Mouse (Mus musculus): ENCODE measurements around the gene Slc2a1. TPM values are rescaled to one million over a fixed set of nuclear protein-coding genes. Genes with fewer than 3 reads are reported as not detected.

Slc2a1 gene
- total and polyA plus RNA-seq, 2 experiments from 2014 or later = 19.7 to 93.0 TPM

GRCm38 (mm10) chr4:119173851-119174453 is 65.4 kb downstream of the Slc2a1 start, which contains the start of gene Zfp691:
Gene Zfp691 (minus strand): TSS chr4:119174195.
- TF ChIP-seq EP300 (IDR thresholded peaks at IDR 0.05; ENCODE audit: low read depth) = no peak
- TF ChIP-seq CTCF (IDR thresholded peaks at IDR 0.05; ENCODE audit: low read depth) = no peak
- peaks cover 16% of the 10 kb centered on the region; the same call in 1 of the 2 replicates for H3K4me1 ChIP-seq (ENCODE audit: control insufficient read depth, insufficient read depth)
- H3K4me2 ChIP-seq (ENCODE audit: low read depth, low read length) = peak within 1 kb of the TSS; percentile 80
- peak within 1 kb of the TSS; percentile 89 for H3K9ac ChIP-seq (replicated peaks; ENCODE audit: low read depth, low read length)
- no peaks in the 10 kb centered on the region for H3K27me3 ChIP-seq (ENCODE audit: control insufficient read depth, insufficient read depth, low read length)
- peaks cover 16% of the 10 kb centered on the region for H3K36me3 ChIP-seq (replicated peaks; ENCODE audit: control insufficient read depth, insufficient read depth, low read length)
- H3K4me3 ChIP-seq (ENCODE audit: low read depth, low read length) = peak within 1 kb of the TSS; percentile 93
- DNase-seq (ENCODE audit: low spot score) (peak; percentile 100), ATAC-seq (ENCODE audit: insufficient read depth, low read depth) (peak; percentile 99)
- H3K9me3 ChIP-seq (replicated peaks; ENCODE audit: control insufficient read depth, low read length) = no peaks in the 10 kb centered on the region
- under 1% methylated on average over 40 of the region's 40 CpGs for WGBS
- H3K27ac ChIP-seq (ENCODE audit: low read depth) = peak within 1 kb of the TSS; percentile 93

GRCm38 (mm10) chr4:119177702-119178101 is 69.2 kb downstream of the Slc2a1 start:
- WGBS = 49% methylated on average over 5 of the region's 5 CpGs
- Histone ChIP-seq H3K4me3 (ENCODE audit: low read depth, low read length) (no peak overlapping the region), H3K9me3 (replicated peaks; ENCODE audit: control insufficient read depth, low read length) (no peaks in the 10 kb centered on the region), H3K27ac (ENCODE audit: low read depth) (no peak overlapping the region), H3K4me2 (ENCODE audit: low read depth, low read length) (no peak overlapping the region), H3K4me1 (ENCODE audit: control insufficient read depth, insufficient read depth) (peaks cover 5% of the 10 kb centered on the region; the same call in 1 of the 2 replicates), H3K27me3 (ENCODE audit: control insufficient read depth, insufficient read depth, low read length) (no peaks in the 10 kb centered on the region), H3K9ac (replicated peaks; ENCODE audit: low read depth, low read length) (no peak overlapping the region), H3K36me3 (replicated peaks; ENCODE audit: control insufficient read depth, insufficient read depth, low read length) (no peaks in the 10 kb centered on the region)
- no peak for DNase-seq (ENCODE audit: low spot score)
- no peak for TF ChIP-seq CTCF (IDR thresholded peaks at IDR 0.05; ENCODE audit: low read depth)
- no peak for TF ChIP-seq EP300 (IDR thresholded peaks at IDR 0.05; ENCODE audit: low read depth)
- no peak for ATAC-seq (ENCODE audit: insufficient read depth, low read depth)

- Histone ChIP-seq H3K27me3 (ENCODE audit: control insufficient read depth, insufficient read depth, low read length) (no peaks in the 10 kb centered on the region), H3K4me2 (ENCODE audit: low read depth, low read length) (no peak overlapping the region), H3K9me3 (replicated peaks; ENCODE audit: control insufficient read depth, low read length) (no peaks in the 10 kb centered on the region), H3K36me3 (replicated peaks; ENCODE audit: control insufficient read depth, insufficient read depth, low read length) (no peaks in the 10 kb centered on the region), H3K4me1 (ENCODE audit: control insufficient read depth, insufficient read depth) (no peaks in the 10 kb centered on the region), H3K27ac (ENCODE audit: low read depth) (no peak overlapping the region), H3K4me3 (ENCODE audit: low read depth, low read length) (no peak overlapping the region), H3K9ac (replicated peaks; ENCODE audit: low read depth, low read length) (no peak overlapping the region)
- no peak for ATAC-seq (ENCODE audit: insufficient read depth, low read depth)
- TF ChIP-seq EP300 (IDR thresholded peaks at IDR 0.05; ENCODE audit: low read depth) (no peak), CTCF (IDR thresholded peaks at IDR 0.05; ENCODE audit: low read depth) (no peak)
- WGBS = 37% methylated on average over 18 of the region's 18 CpGs
- peak; percentile 17 for DNase-seq (ENCODE audit: low spot score)
Measured at GRCm38 (mm10) chr4:119178331-119178730, 69.8 kb downstream of the Slc2a1 start.

GRCm38 (mm10) chr4:119180133-119180707 is 71.7 kb downstream of the Slc2a1 start:
- Histone ChIP-seq H3K27ac (ENCODE audit: low read depth) (no peak overlapping the region), H3K9ac (replicated peaks; ENCODE audit: low read depth, low read length) (no peak overlapping the region), H3K27me3 (ENCODE audit: control insufficient read depth, insufficient read depth, low read length) (no peaks in the 10 kb centered on the region), H3K36me3 (replicated peaks; ENCODE audit: control insufficient read depth, insufficient read depth, low read length) (no peaks in the 10 kb centered on the region), H3K4me3 (ENCODE audit: low read depth, low read length) (no peak overlapping the region), H3K4me2 (ENCODE audit: low read depth, low read length) (no peak overlapping the region), H3K4me1 (ENCODE audit: control insufficient read depth, insufficient read depth) (no peaks in the 10 kb centered on the region), H3K9me3 (replicated peaks; ENCODE audit: control insufficient read depth, low read length) (no peaks in the 10 kb centered on the region)
- 30% methylated on average over 4 of the region's 4 CpGs for WGBS
- ATAC-seq (ENCODE audit: insufficient read depth, low read depth) = no peak
- no peak for TF ChIP-seq CTCF (IDR thresholded peaks at IDR 0.05; ENCODE audit: low read depth)
- TF ChIP-seq EP300 (IDR thresholded peaks at IDR 0.05; ENCODE audit: low read depth) = no peak
- no peak for DNase-seq (ENCODE audit: low spot score)

GRCm38 (mm10) chr4:119181456-119181855 is 72.9 kb downstream of the Slc2a1 start:
- ATAC-seq (ENCODE audit: insufficient read depth, low read depth) = no peak
- Histone ChIP-seq H3K4me3 (ENCODE audit: low read depth, low read length) (no peak overlapping the region), H3K4me1 (ENCODE audit: control insufficient read depth, insufficient read depth) (no peaks in the 10 kb centered on the region), H3K27ac (ENCODE audit: low read depth) (no peak overlapping the region), H3K9me3 (replicated peaks; ENCODE audit: control insufficient read depth, low read length) (no peaks in the 10 kb centered on the region), H3K4me2 (ENCODE audit: low read depth, low read length) (no peak overlapping the region), H3K27me3 (ENCODE audit: control insufficient read depth, insufficient read depth, low read length) (no peaks in the 10 kb centered on the region), H3K9ac (replicated peaks; ENCODE audit: low read depth, low read length) (no peak overlapping the region), H3K36me3 (replicated peaks; ENCODE audit: control insufficient read depth, insufficient read depth, low read length) (no peaks in the 10 kb centered on the region)
- no peak for TF ChIP-seq EP300 (IDR thresholded peaks at IDR 0.05; ENCODE audit: low read depth)
- no peak for TF ChIP-seq CTCF (IDR thresholded peaks at IDR 0.05; ENCODE audit: low read depth)
- 77% methylated on average over 9 of the region's 9 CpGs for WGBS
- DNase-seq (ENCODE audit: low spot score) = no peak

All from heart, postnatal 0 days (tissue).